Mouse (Mus musculus) stomach, embryonic 15.5 days (tissue): ENCODE data around the gene Cad. TPM values are rescaled to one million over a fixed set of nuclear protein-coding genes. Genes with fewer than 3 reads are reported as not detected.
A peak's percentile ranks its signal among the peaks of the same experiment; 100 is the strongest.
"Not testable (repeated sequence)": the region's sequence is repeated elsewhere in the genome, so short reads cannot be mapped to it uniquely, and the experiment has no call there.

ENCODE experiments used
- ATAC-seq: fragments of 200-750 bp; cut with Nextera tagmentation; 2 replicates; pipeline ENCODE4 v1.8.0; 2017; ENCODE audit warnings: low read depth, moderate number of reproducible peaks, moderate TSS enrichment; ENCODE audit not compliant: insufficient read depth, low FRiP score
- H3K27ac ChIP-seq: fragments of 300-500 bp; sonication (generic); 2 replicates; pipeline ENCODE4 v1.5.1; 2015; ENCODE audit warnings: mild to moderate bottlenecking, inconsistent platforms
- H3K27me3 ChIP-seq: fragments of 300-500 bp; sonication (generic); replicated peaks from 2 replicates; pipeline ENCODE4 v1.6.1; 2015; ENCODE audit warnings: inconsistent platforms
- H3K36me3 ChIP-seq: fragments of 300-500 bp; sonication (generic); 2 replicates; pipeline ENCODE4 v1.6.1; 2015; ENCODE audit warnings: inconsistent platforms
- H3K4me1 ChIP-seq: fragments of 300-500 bp; sonication (generic); 2 replicates; pipeline ENCODE4 v1.6.1; 2015; ENCODE audit warnings: inconsistent platforms
- H3K4me2 ChIP-seq: fragments of 300-500 bp; sonication (generic); 2 replicates; pipeline ENCODE4 v1.6.1; 2015; ENCODE audit warnings: mild to moderate bottlenecking, inconsistent platforms
- H3K4me3 ChIP-seq: fragments of 300-500 bp; sonication (generic); replicated peaks from 2 replicates; pipeline ENCODE4 v1.5.1; 2015; ENCODE audit warnings: inconsistent platforms
- H3K9ac ChIP-seq: fragments of 300-500 bp; sonication (generic); 2 replicates; pipeline ENCODE4 v1.6.1; 2015; ENCODE audit warnings: inconsistent platforms
- H3K9me3 ChIP-seq: fragments of 300-500 bp; sonication (generic); 2 replicates; pipeline ENCODE4 v1.6.1; 2016; ENCODE audit warnings: inconsistent platforms
- WGBS: fragments of 180-500 bp; shearing (Covaris S2); methylation state at CpG from one replicate; pipeline ENCODE4 v1.1.7; 2015; 5-methylcytosine and 5-hydroxymethylcytosine counted together
- polyA plus RNA-seq: library from polyadenylated mRNA; unstranded; fragments of >200 nt; fragmentation: Nextera tagmentation; extraction: Ambion mirVana; gene quantifications from 2 replicates; pipeline ENCODE4 v1.2.1, GENCODE M21; 2015

Cad gene
- polyA plus RNA-seq, 1 experiment from 2014 or later: 23.0 TPM

DNA sequence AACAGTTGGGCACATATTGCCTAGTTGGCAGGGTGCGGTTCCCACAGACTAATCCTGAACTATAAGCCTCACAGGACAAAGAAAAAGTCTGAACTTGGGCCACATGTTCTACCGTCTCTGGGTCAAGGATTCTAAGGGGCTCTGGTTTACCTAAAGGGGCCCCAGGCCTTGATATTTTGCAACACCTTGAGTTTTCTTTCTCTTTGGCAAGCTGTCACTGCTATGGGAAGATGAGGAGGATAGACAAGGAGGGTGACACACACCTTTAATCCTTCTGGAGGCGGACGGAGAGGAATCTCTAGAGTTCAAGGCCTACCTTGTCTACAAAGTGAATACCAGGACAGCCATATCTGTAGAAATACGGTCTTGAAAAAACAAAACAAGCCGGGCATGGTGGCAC, 8.2 kb upstream of the Cad start:
- Histone ChIP-seq H3K27ac (no peak overlapping the region), H3K36me3 (no peaks in the 10 kb centered on the region), H3K4me3 (no peak overlapping the region), H3K9me3 (no peaks in the 10 kb centered on the region), H3K27me3 (no peaks in the 10 kb centered on the region), H3K9ac (no peak overlapping the region), H3K4me1 (peaks cover 12% of the 10 kb centered on the region), H3K4me2 (no peak overlapping the region)
- ATAC-seq: no peak
- 91% methylated on average over 6 of the region's 6 CpGs for WGBS

DNA sequence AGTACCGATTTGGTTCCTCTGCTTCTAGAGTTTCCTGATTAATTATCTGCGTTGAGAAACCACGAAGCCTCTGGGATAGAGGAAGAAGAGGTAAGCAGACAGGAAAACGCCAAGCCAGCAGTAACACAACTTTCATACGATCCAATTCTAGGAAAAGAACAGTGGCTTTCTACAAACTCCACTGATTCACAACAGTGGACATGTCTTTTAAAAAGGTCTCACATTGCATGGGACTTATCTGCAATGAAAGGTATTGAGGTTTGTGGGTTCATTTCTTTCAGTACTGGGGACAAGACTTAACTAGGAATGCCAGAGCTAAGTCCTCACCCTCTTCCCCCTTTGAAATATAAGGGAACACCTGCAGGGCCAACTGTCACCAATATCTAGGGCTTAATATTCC, 7.5 kb upstream of the Cad start:
- Histone ChIP-seq H3K4me3 (peak overlapping the region; percentile 78), H3K27ac (no peak overlapping the region), H3K9ac (peak overlapping the region; percentile 56; the same call in 1 of the 2 replicates), H3K9me3 (no peaks in the 10 kb centered on the region), H3K36me3 (no peaks in the 10 kb centered on the region), H3K27me3 (no peaks in the 10 kb centered on the region), H3K4me2 (peak overlapping the region; percentile 80), H3K4me1 (peaks cover 12% of the 10 kb centered on the region)
- no peak for ATAC-seq
- WGBS: 67% methylated on average over 5 of the region's 5 CpGs

DNA sequence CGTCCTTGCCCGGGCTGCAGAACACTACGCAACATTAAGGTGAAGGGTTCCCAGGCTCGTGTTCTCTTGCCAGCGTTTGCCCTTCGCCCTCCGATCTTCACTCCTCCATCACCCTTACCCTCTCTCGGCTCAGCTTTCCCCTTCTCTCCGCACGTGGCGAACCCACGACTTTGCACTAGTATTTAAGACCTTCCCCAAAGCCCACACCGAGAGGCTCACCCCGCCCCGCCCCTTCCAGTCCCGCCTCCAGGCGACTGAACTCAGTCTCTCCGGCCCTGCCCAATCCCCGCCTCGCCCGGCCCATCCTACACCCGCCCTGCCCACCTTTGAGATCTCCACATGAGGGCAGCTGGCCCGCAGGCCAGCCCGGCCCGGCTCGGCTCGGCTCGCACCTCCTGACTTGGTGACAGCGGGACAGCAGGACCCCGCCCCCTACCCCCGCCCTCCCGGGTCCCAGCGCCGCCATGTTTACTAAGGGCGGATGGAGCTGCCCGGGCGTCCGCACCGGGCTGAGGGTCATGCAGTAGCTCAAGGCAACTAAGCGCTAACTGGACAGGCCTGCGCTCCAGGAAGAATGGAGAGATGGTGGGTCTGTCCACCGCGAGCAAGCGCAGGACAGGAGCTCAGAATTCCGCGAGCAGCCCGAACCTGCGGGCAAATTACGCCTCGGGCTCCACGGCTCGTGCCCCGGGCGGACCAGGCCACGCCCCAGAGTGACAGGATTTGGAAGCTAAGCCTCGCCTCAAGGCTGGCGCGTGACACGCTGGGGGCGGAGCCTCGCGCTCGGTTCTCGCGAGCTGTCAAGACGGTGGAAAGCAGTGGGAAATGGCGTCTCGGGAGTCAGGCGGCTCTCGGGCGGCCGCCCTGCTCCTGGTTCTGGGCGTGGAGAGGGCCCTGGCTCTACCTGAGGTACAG, 6.5 kb upstream of the Cad start, which contains the start of gene Atraid:
Atraid (plus strand) TSS at position 465 of the 915 bp plus-strand sequence.
- ATAC-seq: peak; percentile 97
- Histone ChIP-seq H3K9ac (peak within 1 kb of the TSS; percentile 75), H3K4me3 (peak within 1 kb of the TSS; percentile 78), H3K9me3 (no peaks in the 10 kb centered on the region), H3K4me2 (peak within 1 kb of the TSS; percentile 80), H3K36me3 (no peaks in the 10 kb centered on the region), H3K27ac (peak within 1 kb of the TSS; percentile 97), H3K27me3 (no peaks in the 10 kb centered on the region), H3K4me1 (peaks cover 12% of the 10 kb centered on the region)
- WGBS: 0% methylated on average over 72 of the region's 73 CpGs

DNA sequence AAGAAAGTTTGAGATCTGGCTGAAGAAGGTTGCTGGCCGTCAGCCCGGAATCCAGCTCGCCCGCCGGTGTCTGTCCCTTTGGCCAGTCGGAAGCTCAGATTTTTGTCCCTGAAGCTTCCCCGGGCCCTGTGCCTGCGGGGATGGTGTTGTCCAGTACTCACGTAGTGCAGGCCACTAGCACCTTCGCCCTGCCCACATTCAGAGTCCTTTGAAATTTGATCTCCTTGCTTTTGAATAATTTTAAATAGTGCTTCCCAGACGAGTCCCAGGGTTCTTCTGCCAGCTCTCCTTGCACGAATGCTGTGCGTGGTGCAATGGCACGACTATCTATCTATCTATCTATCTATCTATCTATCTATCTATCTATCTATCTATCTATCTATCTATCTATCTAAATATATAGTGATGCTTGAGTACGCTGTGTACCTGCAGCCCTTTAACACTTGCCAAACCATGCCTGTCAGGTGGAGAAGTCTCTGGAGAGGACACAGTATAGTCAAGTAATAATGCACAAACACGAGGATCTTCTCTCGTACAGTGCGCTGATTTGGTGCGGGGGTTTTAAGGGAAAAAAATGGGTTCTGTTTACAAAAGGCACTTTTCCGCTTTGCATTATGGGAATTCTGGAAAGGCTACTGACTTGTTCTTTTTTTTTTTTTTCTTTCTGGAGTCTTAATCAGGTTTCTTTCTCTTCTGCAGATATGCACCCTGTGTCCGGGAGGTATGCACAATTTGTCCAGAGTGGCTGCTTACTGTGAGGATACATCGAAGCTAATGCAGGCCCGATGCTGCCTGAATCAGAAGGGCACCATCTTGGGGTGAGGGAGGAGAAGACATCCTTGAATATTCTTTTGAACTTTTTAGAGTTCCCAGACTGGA, 5.6 kb upstream of the Cad start, which contains the start of gene Slc5a6:
Slc5a6 (minus strand) TSS at position 162 of the 879 bp plus-strand sequence.
- H3K9me3 ChIP-seq: no peaks in the 10 kb centered on the region

DNA sequence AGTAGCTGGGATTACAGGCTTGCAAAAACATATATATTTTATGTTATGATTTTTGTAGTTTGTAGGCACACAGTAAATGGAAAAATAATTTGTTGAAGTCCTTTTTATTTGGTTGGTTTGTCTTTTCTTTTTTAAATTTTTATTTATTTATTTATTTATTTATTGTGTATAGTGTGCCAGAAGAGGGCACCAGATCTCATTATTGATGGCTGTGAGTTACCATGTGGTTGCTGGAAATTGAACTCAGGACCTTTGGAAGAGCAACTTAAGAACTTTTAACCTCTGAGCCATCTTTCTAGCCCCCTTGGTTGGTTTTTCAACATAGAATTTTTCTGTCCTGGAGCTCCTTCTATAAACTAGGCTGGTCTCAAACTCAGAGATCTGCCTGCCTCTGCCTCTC, 4.2 kb upstream of the Cad start:
- Histone ChIP-seq H3K27me3 (no peaks in the 10 kb centered on the region), H3K4me1 (peaks cover 17% of the 10 kb centered on the region), H3K27ac (no peak overlapping the region), H3K9me3 (no peaks in the 10 kb centered on the region), H3K4me3 (no peak overlapping the region), H3K4me2 (no peak overlapping the region), H3K36me3 (no peaks in the 10 kb centered on the region), H3K9ac (no peak overlapping the region)
- ATAC-seq: no peak

More for the DNA sequence above, 5.6 kb upstream of the Cad start, which contains the start of gene Slc5a6:
- under 1% methylated on average over 23 of the region's 23 CpGs for WGBS
- ATAC-seq: peak; percentile 41
- Histone ChIP-seq H3K9ac (peak within 1 kb of the TSS; percentile 75), H3K4me1 (peaks cover 15% of the 10 kb centered on the region), H3K36me3 (no peaks in the 10 kb centered on the region), H3K4me3 (peak within 1 kb of the TSS; percentile 78), H3K27ac (peak within 1 kb of the TSS; percentile 97), H3K4me2 (peak within 1 kb of the TSS; percentile 80), H3K27me3 (no peaks in the 10 kb centered on the region)

DNA sequence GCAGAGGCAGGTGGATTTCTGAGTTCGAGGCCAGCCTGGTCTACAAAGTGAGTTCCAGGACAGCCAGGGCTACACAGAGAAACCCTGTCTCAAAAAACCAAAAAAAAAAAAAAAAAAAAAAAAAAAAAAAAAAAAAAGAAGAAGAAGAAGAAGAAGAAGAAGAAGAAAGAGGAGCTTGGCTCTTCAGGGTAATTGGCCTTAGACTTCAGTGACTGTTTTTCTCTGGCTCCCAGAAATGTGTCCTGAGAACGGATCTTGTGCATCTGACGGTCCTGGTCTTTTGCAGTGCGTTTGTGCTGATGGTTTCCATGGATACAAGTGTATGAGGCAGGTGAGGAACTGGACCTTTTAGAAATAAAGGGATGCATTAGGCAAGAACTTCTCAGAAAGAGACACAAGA, 852 bp upstream of the Cad start:
- H3K9ac ChIP-seq, H3K9me3 ChIP-seq, H3K36me3 ChIP-seq, ATAC-seq, H3K27me3 ChIP-seq: not testable (repeated sequence)
- Histone ChIP-seq H3K4me3 (peak overlapping the region; percentile 59), H3K4me2 (peak overlapping the region; percentile 85), H3K27ac (peak overlapping the region; percentile 74), H3K4me1 (peaks cover 13% of the 10 kb centered on the region; the same call in 1 of the 2 replicates)
- 49% methylated on average over 4 of the region's 4 CpGs for WGBS

DNA sequence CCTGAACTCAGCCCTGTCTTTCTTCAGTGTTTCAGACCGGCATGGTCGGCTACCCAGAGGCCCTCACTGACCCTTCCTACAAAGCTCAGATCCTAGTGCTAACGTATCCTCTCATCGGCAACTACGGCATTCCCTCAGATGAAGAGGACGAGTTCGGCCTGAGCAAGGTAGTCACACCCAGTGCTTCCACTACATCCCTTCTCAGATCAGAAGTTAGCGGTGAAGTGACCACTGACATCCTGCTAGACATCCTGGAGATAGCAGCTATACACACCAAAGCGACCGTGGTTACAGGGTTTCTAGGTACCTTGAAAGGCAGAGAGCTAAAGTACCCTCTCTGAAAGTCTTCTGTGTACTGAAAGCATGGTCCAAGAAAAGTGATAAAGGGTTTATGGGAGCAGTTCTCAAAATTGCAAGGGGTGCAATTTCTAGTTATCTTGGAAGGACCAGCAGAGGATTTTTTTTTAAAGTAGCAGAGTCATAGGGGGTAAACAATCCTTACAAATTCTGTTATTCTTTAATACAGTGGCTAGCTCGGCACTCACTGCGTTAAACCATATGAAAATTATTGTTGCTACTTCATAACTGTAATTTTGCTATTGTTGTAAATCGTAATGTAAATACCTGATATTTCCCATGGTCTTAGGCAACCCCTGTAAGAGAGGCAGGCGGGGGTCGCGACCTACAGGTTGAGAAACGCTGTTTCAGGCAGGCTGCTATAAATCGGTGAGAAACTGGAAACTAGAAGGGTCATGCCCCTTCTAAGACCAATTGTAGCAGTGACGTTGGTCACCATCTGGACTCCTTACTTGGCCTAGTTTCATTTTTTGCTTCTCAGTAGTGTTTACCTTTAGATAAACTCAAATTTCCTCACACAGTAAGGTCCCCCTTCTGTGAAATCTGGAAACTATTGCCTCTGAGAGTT, 898 bp downstream of the Cad start:
- WGBS: 15% methylated on average over 19 of the region's 19 CpGs
- H3K4me3 ChIP-seq: peak overlapping the region; percentile 59
- H3K36me3 ChIP-seq: peaks cover 17% of the 10 kb centered on the region
- H3K27me3 ChIP-seq: no peaks in the 10 kb centered on the region
- peak overlapping the region; percentile 60 for H3K9ac ChIP-seq
- H3K4me2 ChIP-seq: peak overlapping the region; percentile 85
- H3K9me3 ChIP-seq: no peaks in the 10 kb centered on the region
- peak overlapping the region; percentile 63; the same call in 1 of the 2 replicates for H3K27ac ChIP-seq
- peaks cover 9% of the 10 kb centered on the region; the same call in 1 of the 2 replicates for H3K4me1 ChIP-seq
- ATAC-seq: peak; percentile 3; the same call in 1 of the 2 replicates

DNA sequence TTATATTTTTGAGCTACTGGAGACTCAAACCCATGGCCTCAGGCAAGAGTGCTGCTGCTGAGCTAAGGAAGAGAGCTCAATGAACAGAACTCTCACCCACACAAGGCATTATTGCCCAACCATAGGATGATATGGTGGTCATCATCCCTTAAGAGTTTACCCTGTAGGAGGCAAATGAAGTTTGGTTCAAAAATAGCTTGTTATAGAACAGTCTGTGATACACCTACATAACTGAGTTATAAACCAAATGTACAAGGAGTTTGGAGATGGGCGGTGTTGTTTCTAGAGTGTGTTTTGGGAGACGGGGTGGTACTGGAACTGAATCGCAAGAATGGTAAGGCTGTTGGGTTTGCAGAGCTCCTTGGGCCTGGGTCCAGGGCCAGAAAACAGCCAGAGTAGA, 15.2 kb downstream of the Cad start:
- whole genome bisulfite sequencing: 99% methylated on average over 3 of the region's 3 CpGs
- Histone ChIP-seq H3K4me1 (no peaks in the 10 kb centered on the region), H3K27me3 (no peaks in the 10 kb centered on the region), H3K4me2 (no peak overlapping the region), H3K9ac (no peak overlapping the region), H3K4me3 (no peak overlapping the region), H3K36me3 (peaks cover 75% of the 10 kb centered on the region), H3K9me3 (no peaks in the 10 kb centered on the region), H3K27ac (no peak overlapping the region)
- no peak for ATAC-seq

DNA sequence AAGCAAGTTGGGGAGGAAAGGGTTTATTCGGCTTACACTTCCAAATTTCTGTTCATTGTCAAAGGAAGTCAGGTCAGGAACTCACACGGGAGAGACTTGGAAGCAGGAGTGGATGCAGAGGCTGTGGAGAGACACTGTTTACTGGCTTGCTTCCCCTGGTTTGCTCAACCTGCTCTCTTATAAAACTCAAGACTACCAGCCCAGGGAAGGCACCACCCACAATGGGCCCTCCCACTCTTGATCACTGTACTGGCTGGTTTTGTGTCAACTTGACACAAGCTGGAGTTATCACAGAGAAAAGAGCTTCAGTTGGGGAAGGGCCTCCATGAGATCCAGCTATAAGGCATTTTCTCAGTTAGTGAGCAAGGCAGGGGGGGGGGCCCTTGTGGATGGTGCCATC, 16.5 kb downstream of the Cad start:
- Histone ChIP-seq H3K36me3 (peaks cover 88% of the 10 kb centered on the region), H3K4me1 (no peaks in the 10 kb centered on the region), H3K27me3 (no peaks in the 10 kb centered on the region), H3K9me3 (no peaks in the 10 kb centered on the region), H3K9ac (no peak overlapping the region), H3K4me2 (no peak overlapping the region), H3K4me3 (no peak overlapping the region), H3K27ac (no peak overlapping the region)
- no peak for ATAC-seq
- 78% methylated on average over 2 of the region's 2 CpGs for WGBS

DNA sequence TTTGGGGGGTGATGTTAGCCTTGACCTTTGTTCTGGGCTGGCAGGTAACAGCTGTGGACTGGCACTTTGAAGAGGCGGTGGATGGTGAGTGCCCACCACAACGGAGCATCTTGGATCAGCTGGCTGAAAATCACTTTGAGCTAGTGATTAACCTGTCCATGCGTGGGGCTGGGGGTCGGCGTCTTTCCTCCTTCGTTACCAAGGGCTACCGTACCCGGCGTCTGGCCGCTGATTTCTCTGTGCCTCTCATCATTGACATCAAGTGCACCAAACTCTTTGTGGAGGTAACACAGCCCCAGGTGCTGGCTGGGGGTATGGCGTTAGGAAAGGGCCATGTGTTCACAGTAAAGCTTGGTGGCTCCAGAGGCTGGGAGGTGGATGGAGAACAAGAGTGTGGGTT, 17.2 kb downstream of the Cad start:
- no peak for ATAC-seq
- Histone ChIP-seq H3K9ac (no peak overlapping the region), H3K4me3 (no peak overlapping the region), H3K27ac (no peak overlapping the region), H3K4me2 (no peak overlapping the region), H3K9me3 (no peaks in the 10 kb centered on the region), H3K4me1 (no peaks in the 10 kb centered on the region), H3K27me3 (no peaks in the 10 kb centered on the region), H3K36me3 (peaks cover 89% of the 10 kb centered on the region)
- 94% methylated on average over 11 of the region's 11 CpGs for WGBS

DNA sequence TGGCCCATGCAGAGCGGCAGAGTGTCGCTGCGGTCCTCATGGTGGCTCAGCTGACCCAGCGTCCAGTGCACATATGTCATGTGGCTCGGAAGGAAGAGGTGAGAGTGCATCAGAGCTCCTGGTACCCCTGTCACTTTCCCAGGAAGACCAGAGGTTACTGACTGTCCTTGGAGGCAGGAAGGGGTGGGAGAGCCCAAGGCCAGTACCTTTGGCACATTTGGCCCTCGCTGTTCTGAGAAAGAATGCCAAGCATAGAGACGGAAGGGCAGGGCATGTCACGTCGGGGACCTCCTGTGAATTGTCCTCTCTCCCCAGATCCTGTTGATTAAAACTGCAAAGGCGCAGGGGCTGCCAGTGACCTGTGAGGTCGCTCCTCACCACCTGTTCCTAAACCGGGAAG, 18.6 kb downstream of the Cad start:
- H3K9me3 ChIP-seq: no peaks in the 10 kb centered on the region
- whole genome bisulfite sequencing: 89% methylated on average over 12 of the region's 12 CpGs
- no peak overlapping the region for H3K9ac ChIP-seq
- H3K4me3 ChIP-seq: no peak overlapping the region
- no peak overlapping the region for H3K4me2 ChIP-seq
- H3K4me1 ChIP-seq: no peaks in the 10 kb centered on the region
- H3K27ac ChIP-seq: no peak overlapping the region
- peaks cover 89% of the 10 kb centered on the region for H3K36me3 ChIP-seq
- H3K27me3 ChIP-seq: no peaks in the 10 kb centered on the region
- ATAC-seq: no peak
